Mouse (Mus musculus) limb, embryonic 14.5 days (tissue): ENCODE results near the gene Prdm16. TPM values are rescaled to one million over a fixed set of nuclear protein-coding genes. Genes with fewer than 3 reads are reported as not detected.

ENCODE experiments used
- ATAC-seq: fragments of 200-750 bp; cut with Nextera tagmentation; 2 replicates; pipeline ENCODE4 v1.8.0; 2017; ENCODE audit warnings: low read depth, moderate number of reproducible peaks, moderate TSS enrichment; ENCODE audit not compliant: low FRiP score
- DNase-seq: peaks from one replicate; pipeline ENCODE4 v3.0.0-alpha.2; 2015; ENCODE audit warnings: low spot score
- H3K27ac ChIP-seq: fragments of 300-500 bp; sonication (generic); replicated peaks from 2 replicates; pipeline ENCODE4 v1.5.1; 2014; ENCODE audit warnings: low read depth, mild to moderate bottlenecking, low read length, moderate library complexity, mixed read lengths
- H3K27me3 ChIP-seq: fragments of 300-500 bp; sonication (generic); 2 replicates; pipeline ENCODE4 v1.6.1; 2014; ENCODE audit warnings: low read length, mixed read lengths; ENCODE audit not compliant: control insufficient read depth, insufficient read depth
- H3K36me3 ChIP-seq: fragments of 300-500 bp; sonication (generic); 2 replicates; pipeline ENCODE4 v1.6.1; 2014; ENCODE audit warnings: mild to moderate bottlenecking, low read length, moderate library complexity, mixed read lengths; ENCODE audit not compliant: control insufficient read depth, insufficient read depth
- H3K4me1 ChIP-seq: fragments of 300-500 bp; sonication (generic); 2 replicates; pipeline ENCODE4 v1.6.1; 2014; ENCODE audit warnings: antibody characterized with exemption, low read length, mixed read lengths; ENCODE audit not compliant: control insufficient read depth, insufficient read depth
- H3K4me2 ChIP-seq: fragments of 300-500 bp; sonication (generic); replicated peaks from 2 replicates; pipeline ENCODE4 v1.6.1; 2014; ENCODE audit warnings: low read depth, mild to moderate bottlenecking, low read length, moderate library complexity; ENCODE audit not compliant: severe bottlenecking
- H3K4me3 ChIP-seq: fragments of 300-500 bp; sonication (generic); replicated peaks from 2 replicates; pipeline ENCODE4 v1.5.1; 2014; ENCODE audit warnings: low read length
- H3K9ac ChIP-seq: fragments of 300-500 bp; sonication (generic); 2 replicates; pipeline ENCODE4 v1.6.1; 2014; ENCODE audit warnings: mild to moderate bottlenecking, low read depth, low read length, moderate library complexity; ENCODE audit not compliant: severe bottlenecking
- H3K9me3 ChIP-seq: fragments of 300-500 bp; sonication (generic); 2 replicates; pipeline ENCODE4 v1.6.1; 2016; ENCODE audit warnings: low read length; ENCODE audit not compliant: control insufficient read depth
- POLR2A ChIP-seq: fragments of 200-500 bp; IDR thresholded peaks from 2 replicates; pipeline ENCODE4 v1.8.0; 2012; ENCODE audit warnings: inconsistent platforms, mild to moderate bottlenecking, moderate library complexity, borderline replicate concordance; ENCODE audit not compliant: insufficient read depth, insufficient read length; ENCODE audit errors: extremely low read depth
- WGBS: fragments of 180-500 bp; shearing (Covaris S2); extraction: QIAGEN DNeasy Blood & Tissue Kit; methylation state at CpG from one replicate; pipeline ENCODE4 v1.1.7; 2014; 5-methylcytosine and 5-hydroxymethylcytosine counted together
- polyA plus RNA-seq, 2 experiments: library from polyadenylated mRNA; depleted of rRNA in 1 of 2; stranded (reverse) in 1 of 2; unstranded in 1 of 2; fragments of >200 nt; fragmentation: Nextera tagmentation in 1 of 2; extraction: Ambion mirVana in 1 of 2; gene quantifications; 2 replicates each; pipeline versions ENCODE4 v1.2.1 to v1.2.3; 2012 to 2014

Prdm16 gene
- polyA plus RNA-seq, 2 experiments = 11.7 to 25.6 TPM

- H3K4me2 ChIP-seq = no peak overlapping the region
- TF ChIP-seq POLR2A = no peak
- H3K9ac ChIP-seq = no peak overlapping the region
- H3K9me3 ChIP-seq = no peaks in the 10 kb centered on the region
- DNase-seq (no peak), ATAC-seq (no peak)
- no peaks in the 10 kb centered on the region for H3K36me3 ChIP-seq
- H3K27me3 ChIP-seq = no peaks in the 10 kb centered on the region
- no peak overlapping the region for H3K27ac ChIP-seq
- no peak overlapping the region for H3K4me3 ChIP-seq
- H3K4me1 ChIP-seq = peaks cover 39% of the 10 kb centered on the region
- 69% methylated on average over 13 of the region's 13 CpGs for WGBS
Measured at GRCm38 (mm10) chr4:154574208-154574875, 62.3 kb downstream of the Prdm16 start.

- H3K27ac ChIP-seq = no peak overlapping the region
- H3K4me2 ChIP-seq = no peak overlapping the region
- no peak overlapping the region for H3K4me3 ChIP-seq
- H3K4me1 ChIP-seq = peaks cover 60% of the 10 kb centered on the region
- ATAC-seq = no peak
- TF ChIP-seq POLR2A = no peak
- no peak for DNase-seq
- no peak overlapping the region for H3K9ac ChIP-seq
- H3K27me3 ChIP-seq = no peaks in the 10 kb centered on the region
- no peaks in the 10 kb centered on the region for H3K36me3 ChIP-seq
- WGBS = 13% methylated on average over 10 of the region's 10 CpGs
- H3K9me3 ChIP-seq = no peaks in the 10 kb centered on the region
Measured at GRCm38 (mm10) chr4:154570451-154570881, 66.2 kb downstream of the Prdm16 start.

- Histone ChIP-seq H3K27ac (no peak overlapping the region), H3K4me2 (no peak overlapping the region), H3K27me3 (no peaks in the 10 kb centered on the region), H3K4me1 (peaks cover 56% of the 10 kb centered on the region), H3K4me3 (no peak overlapping the region), H3K36me3 (no peaks in the 10 kb centered on the region), H3K9ac (no peak overlapping the region), H3K9me3 (no peaks in the 10 kb centered on the region)
- no peak for TF ChIP-seq POLR2A
- 24% methylated on average over 9 of the region's 9 CpGs for WGBS
- ATAC-seq = no peak
- no peak for DNase-seq
Measured at GRCm38 (mm10) chr4:154569845-154570244, 66.8 kb downstream of the Prdm16 start.

GRCm38 (mm10) chr4:154568798-154569197 is 67.9 kb downstream of the Prdm16 start:
- peaks cover 53% of the 10 kb centered on the region for H3K4me1 ChIP-seq
- no peaks in the 10 kb centered on the region for H3K36me3 ChIP-seq
- DNase-seq = no peak
- H3K9me3 ChIP-seq = no peaks in the 10 kb centered on the region
- no peak overlapping the region for H3K27ac ChIP-seq
- H3K27me3 ChIP-seq = no peaks in the 10 kb centered on the region
- TF ChIP-seq POLR2A = no peak
- ATAC-seq = no peak
- no peak overlapping the region for H3K4me2 ChIP-seq
- WGBS = 36% methylated on average over 15 of the region's 15 CpGs
- H3K9ac ChIP-seq = no peak overlapping the region
- no peak overlapping the region for H3K4me3 ChIP-seq

GRCm38 (mm10) chr4:154567942-154568341 is 68.7 kb downstream of the Prdm16 start:
- no peak overlapping the region for H3K4me2 ChIP-seq
- no peak overlapping the region for H3K4me3 ChIP-seq
- 19% methylated on average over 11 of the region's 11 CpGs for WGBS

More at GRCm38 (mm10) chr4:154567942-154568341, 68.7 kb downstream of the Prdm16 start:
- Histone ChIP-seq H3K36me3 (no peaks in the 10 kb centered on the region), H3K9ac (no peak overlapping the region), H3K9me3 (no peaks in the 10 kb centered on the region), H3K27ac (no peak overlapping the region), H3K27me3 (no peaks in the 10 kb centered on the region), H3K4me1 (peaks cover 53% of the 10 kb centered on the region)
- ATAC-seq (no peak), DNase-seq (no peak)
- no peak for TF ChIP-seq POLR2A
